Mouse (Mus musculus) heart, postnatal 25 days (tissue): Measurements from ENCODE around the gene Rras2. TPM values are rescaled to one million over a fixed set of nuclear protein-coding genes. Genes with fewer than 3 reads are reported as not detected.

Source experiments
- DNase-seq: peaks from one replicate; pipeline ENCODE4 v3.0.0; 2022; ENCODE audit warnings: low spot score
- intact Hi-C: fragments of 180-260 bp; cut with DNase I; formaldehyde crosslinking; loops from one replicate; pipeline ENCODE4 v1.15.1; 2025
- total RNA-seq, 2 experiments: library from RNA; stranded (reverse); gene quantifications; 2 replicates each; pipeline ENCODE4 v1.2.3; 2021

Rras2 gene
- total RNA-seq, 2 experiments from 2014 or later: 48.2 to 50.2 TPM

GRCm38 (mm10) chr7:114081633-114082420 is 35.8 kb downstream of the Rras2 start:
- intact Hi-C loops: no loop called here
- no peak for DNase-seq

- DNase-seq: no peak
- intact Hi-C loops: no loop called here
Measured at GRCm38 (mm10) chr7:114080250-114080649, 37.3 kb downstream of the Rras2 start.

- DNase-seq: no peak
- intact Hi-C loops: no loop called here
Measured at GRCm38 (mm10) chr7:114079343-114079742, 38.2 kb downstream of the Rras2 start.

- intact Hi-C loops: no loop called here
Measured at GRCm38 (mm10) chr7:114074595-114074994, 43.0 kb downstream of the Rras2 start.

GRCm38 (mm10) chr7:114074133-114074532 is 43.4 kb downstream of the Rras2 start:
- intact Hi-C loops: no loop called here
- DNase-seq: no peak

More at GRCm38 (mm10) chr7:114074595-114074994, 43.0 kb downstream of the Rras2 start:
- DNase-seq: no peak

GRCm38 (mm10) chr7:114071851-114072616 is 45.5 kb downstream of the Rras2 start:
- DNase-seq: no peak
- intact Hi-C loops: no loop called here

- no peak for DNase-seq
- intact Hi-C loops: no loop called here
Measured at GRCm38 (mm10) chr7:114071395-114071794, 46.2 kb downstream of the Rras2 start.

- intact Hi-C loops: no loop called here
Measured at GRCm38 (mm10) chr7:114070458-114070840, 47.1 kb downstream of the Rras2 start.

GRCm38 (mm10) chr7:114069726-114070457 is 47.7 kb downstream of the Rras2 start:
- intact Hi-C loops: loop anchor here (5.0 kb wide), 1 partner anchor 47 kb away; the partner anchor contains the start of gene Rras2
- DNase-seq: no peak

More at GRCm38 (mm10) chr7:114070458-114070840, 47.1 kb downstream of the Rras2 start:
- DNase-seq: no peak

- DNase-seq: no peak
- intact Hi-C loops: loop anchor here (5.0 kb wide), 1 partner anchor 48 kb away; the partner anchor contains the start of gene Rras2
Measured at GRCm38 (mm10) chr7:114068956-114069533, 48.5 kb downstream of the Rras2 start.

- DNase-seq: peak; percentile 58
- intact Hi-C loops: loop anchor here (1.0 to 5.0 kb wide), 2 partner anchors 51 to 147 kb away; partner anchors contain the start of gene Rras2
Measured at GRCm38 (mm10) chr7:114066529-114067178, 50.9 kb downstream of the Rras2 start.

- intact Hi-C loops: loop anchor here (5.0 kb wide), 1 partner anchor 52 kb away; the partner anchor contains the start of gene Rras2
- DNase-seq: no peak
Measured at GRCm38 (mm10) chr7:114065407-114066185, 52.0 kb downstream of the Rras2 start.

- DNase-seq: no peak
- intact Hi-C loops: no loop called here
Measured at GRCm38 (mm10) chr7:114063966-114064365, 53.6 kb downstream of the Rras2 start.

- intact Hi-C loops: no loop called here
- DNase-seq: no peak
Measured at GRCm38 (mm10) chr7:114063534-114063933, 54.0 kb downstream of the Rras2 start.

GRCm38 (mm10) chr7:114062451-114062850 is 55.1 kb downstream of the Rras2 start:
- intact Hi-C loops: no loop called here

GRCm38 (mm10) chr7:114060445-114060844 is 57.1 kb downstream of the Rras2 start:
- intact Hi-C loops: no loop called here
- no peak for DNase-seq

More at GRCm38 (mm10) chr7:114062451-114062850, 55.1 kb downstream of the Rras2 start:
- peak; percentile 28 for DNase-seq

- no peak for DNase-seq
- intact Hi-C loops: no loop called here
Measured at GRCm38 (mm10) chr7:114058927-114059441, 58.6 kb downstream of the Rras2 start.

- intact Hi-C loops: no loop called here
- no peak for DNase-seq
Measured at GRCm38 (mm10) chr7:114058166-114058565, 59.4 kb downstream of the Rras2 start.
